Mouse (Mus musculus): ENCODE measurements at regions not wholly inside any gene's neighbourhood (a gene's known extent, or its start where the extent isn't known, plus 50 kb on each side); places are given as distances from the start of the nearest gene placed in this dataset.

GRCm38 (mm10) chr1:169160858-169161257 is 370.4 kb downstream of the Nuf2 start:
- no peaks in the 10 kb centered on the region for H3K79me2 ChIP-seq (ENCODE audit: control insufficient read depth, insufficient read depth)
- no peaks in the 10 kb centered on the region for H3K79me3 ChIP-seq (ENCODE audit: low read depth)
- H3K27me3 ChIP-seq (ENCODE audit: control insufficient read depth, insufficient read depth, insufficient read length) = no peaks in the 10 kb centered on the region
- no peak overlapping the region for H3K4me3 ChIP-seq (ENCODE audit: insufficient read depth, poor library complexity, severe bottlenecking)
- no peak overlapping the region for H3ac ChIP-seq (ENCODE audit: control insufficient read depth, insufficient read length, low read depth)
- no peaks in the 10 kb centered on the region for H3K36me3 ChIP-seq (ENCODE audit: control insufficient read depth, insufficient read depth)
- TF ChIP-seq USF1 (IDR thresholded peaks at IDR 0.05; ENCODE audit: low read depth) (no peak), FOSL1 (IDR thresholded peaks at IDR 0.05; ENCODE audit: insufficient read depth, low read length, poor library complexity, severe bottlenecking) (no peak), MAX (IDR thresholded peaks at IDR 0.05) (no peak), CEBPB (IDR thresholded peaks at IDR 0.05; ENCODE audit: low read depth) (no peak), MYOD1 (IDR thresholded peaks at IDR 0.05; ENCODE audit: control insufficient read depth, insufficient read length, low read depth) (no peak), CTCF (IDR thresholded peaks at IDR 0.05; ENCODE audit: control insufficient read depth, insufficient read depth, insufficient read length) (no peak), MYOG (IDR thresholded peaks at IDR 0.05; ENCODE audit: control insufficient read depth, extremely low read depth, insufficient read length) (no peak)

GRCm38 (mm10) chr1:169160220-169160619 is 371.0 kb downstream of the Nuf2 start:
- Histone ChIP-seq H3K27me3 (ENCODE audit: control insufficient read depth, insufficient read depth, insufficient read length) (no peaks in the 10 kb centered on the region), H3K79me3 (ENCODE audit: low read depth) (no peaks in the 10 kb centered on the region), H3K36me3 (ENCODE audit: control insufficient read depth, insufficient read depth) (no peaks in the 10 kb centered on the region), H3K79me2 (ENCODE audit: control insufficient read depth, insufficient read depth) (no peaks in the 10 kb centered on the region), H3ac (ENCODE audit: control insufficient read depth, insufficient read length, low read depth) (no peak overlapping the region), H3K4me3 (ENCODE audit: insufficient read depth, poor library complexity, severe bottlenecking) (no peak overlapping the region)
- TF ChIP-seq MAX (IDR thresholded peaks at IDR 0.05) = no peak
- TF ChIP-seq FOSL1 (IDR thresholded peaks at IDR 0.05; ENCODE audit: insufficient read depth, low read length, poor library complexity, severe bottlenecking) = no peak
- TF ChIP-seq USF1 (IDR thresholded peaks at IDR 0.05; ENCODE audit: low read depth) = no peak
- no peak for TF ChIP-seq CEBPB (IDR thresholded peaks at IDR 0.05; ENCODE audit: low read depth)
- TF ChIP-seq MYOD1 (IDR thresholded peaks at IDR 0.05; ENCODE audit: control insufficient read depth, insufficient read length, low read depth) = no peak
- no peak for TF ChIP-seq MYOG (IDR thresholded peaks at IDR 0.05; ENCODE audit: control insufficient read depth, extremely low read depth, insufficient read length)
- TF ChIP-seq CTCF (IDR thresholded peaks at IDR 0.05; ENCODE audit: control insufficient read depth, insufficient read depth, insufficient read length) = no peak

GRCm38 (mm10) chr1:169159786-169160185 is 371.5 kb downstream of the Nuf2 start:
- no peak overlapping the region for H3K4me3 ChIP-seq (ENCODE audit: insufficient read depth, poor library complexity, severe bottlenecking)
- no peaks in the 10 kb centered on the region for H3K36me3 ChIP-seq (ENCODE audit: control insufficient read depth, insufficient read depth)
- no peaks in the 10 kb centered on the region for H3K79me3 ChIP-seq (ENCODE audit: low read depth)
- no peak overlapping the region for H3ac ChIP-seq (ENCODE audit: control insufficient read depth, insufficient read length, low read depth)
- no peaks in the 10 kb centered on the region for H3K79me2 ChIP-seq (ENCODE audit: control insufficient read depth, insufficient read depth)
- TF ChIP-seq MYOD1 (IDR thresholded peaks at IDR 0.05; ENCODE audit: control insufficient read depth, insufficient read length, low read depth) (no peak), MAX (IDR thresholded peaks at IDR 0.05) (no peak), CTCF (IDR thresholded peaks at IDR 0.05; ENCODE audit: control insufficient read depth, insufficient read depth, insufficient read length) (no peak), FOSL1 (IDR thresholded peaks at IDR 0.05; ENCODE audit: insufficient read depth, low read length, poor library complexity, severe bottlenecking) (no peak), USF1 (IDR thresholded peaks at IDR 0.05; ENCODE audit: low read depth) (no peak), CEBPB (IDR thresholded peaks at IDR 0.05; ENCODE audit: low read depth) (no peak), MYOG (IDR thresholded peaks at IDR 0.05; ENCODE audit: control insufficient read depth, extremely low read depth, insufficient read length) (no peak)
- no peaks in the 10 kb centered on the region for H3K27me3 ChIP-seq (ENCODE audit: control insufficient read depth, insufficient read depth, insufficient read length)

- no peak overlapping the region for H3K4me3 ChIP-seq (ENCODE audit: insufficient read depth, poor library complexity, severe bottlenecking)
- no peaks in the 10 kb centered on the region for H3K79me2 ChIP-seq (ENCODE audit: control insufficient read depth, insufficient read depth)
- H3K79me3 ChIP-seq (ENCODE audit: low read depth) = no peaks in the 10 kb centered on the region
- no peak overlapping the region for H3ac ChIP-seq (ENCODE audit: control insufficient read depth, insufficient read length, low read depth)
- H3K27me3 ChIP-seq (ENCODE audit: control insufficient read depth, insufficient read depth, insufficient read length) = no peaks in the 10 kb centered on the region
- TF ChIP-seq CTCF (IDR thresholded peaks at IDR 0.05; ENCODE audit: control insufficient read depth, insufficient read depth, insufficient read length) = no peak
- TF ChIP-seq CEBPB (IDR thresholded peaks at IDR 0.05; ENCODE audit: low read depth) = no peak
- TF ChIP-seq MYOG (IDR thresholded peaks at IDR 0.05; ENCODE audit: control insufficient read depth, extremely low read depth, insufficient read length) = no peak
- no peak for TF ChIP-seq MYOD1 (IDR thresholded peaks at IDR 0.05; ENCODE audit: control insufficient read depth, insufficient read length, low read depth)
- no peak for TF ChIP-seq FOSL1 (IDR thresholded peaks at IDR 0.05; ENCODE audit: insufficient read depth, low read length, poor library complexity, severe bottlenecking)
- no peak for TF ChIP-seq MAX (IDR thresholded peaks at IDR 0.05)
- TF ChIP-seq USF1 (IDR thresholded peaks at IDR 0.05; ENCODE audit: low read depth) = no peak
- H3K36me3 ChIP-seq (ENCODE audit: control insufficient read depth, insufficient read depth) = no peaks in the 10 kb centered on the region
Measured at GRCm38 (mm10) chr1:169157496-169157895, 373.8 kb downstream of the Nuf2 start.

GRCm38 (mm10) chr1:169156875-169157274 is 374.4 kb downstream of the Nuf2 start:
- no peaks in the 10 kb centered on the region for H3K27me3 ChIP-seq (ENCODE audit: control insufficient read depth, insufficient read depth, insufficient read length)
- H3K36me3 ChIP-seq (ENCODE audit: control insufficient read depth, insufficient read depth) = no peaks in the 10 kb centered on the region
- H3K79me2 ChIP-seq (ENCODE audit: control insufficient read depth, insufficient read depth) = no peaks in the 10 kb centered on the region
- TF ChIP-seq CTCF (IDR thresholded peaks at IDR 0.05; ENCODE audit: control insufficient read depth, insufficient read depth, insufficient read length) (no peak), MAX (IDR thresholded peaks at IDR 0.05) (no peak), USF1 (IDR thresholded peaks at IDR 0.05; ENCODE audit: low read depth) (no peak), FOSL1 (IDR thresholded peaks at IDR 0.05; ENCODE audit: insufficient read depth, low read length, poor library complexity, severe bottlenecking) (no peak), CEBPB (IDR thresholded peaks at IDR 0.05; ENCODE audit: low read depth) (no peak), MYOG (IDR thresholded peaks at IDR 0.05; ENCODE audit: control insufficient read depth, extremely low read depth, insufficient read length) (no peak), MYOD1 (IDR thresholded peaks at IDR 0.05; ENCODE audit: control insufficient read depth, insufficient read length, low read depth) (no peak)
- no peak overlapping the region for H3K4me3 ChIP-seq (ENCODE audit: insufficient read depth, poor library complexity, severe bottlenecking)
- H3K79me3 ChIP-seq (ENCODE audit: low read depth) = no peaks in the 10 kb centered on the region
- no peak overlapping the region for H3ac ChIP-seq (ENCODE audit: control insufficient read depth, insufficient read length, low read depth)
